Mouse (Mus musculus) kidney, postnatal 4 days (tissue): ENCODE results near the gene Uox.

Experiments
- DNase-seq, 2 experiments: peaks; one replicate each; pipeline ENCODE4 v3.0.0; 2021; ENCODE audit warnings: mixed read lengths in 2 of 2

Gene Uox

GRCm38 (mm10) chr3:146586616-146587015 is 16.4 kb downstream of the Uox start:
- no peak for DNase-seq

DNA sequence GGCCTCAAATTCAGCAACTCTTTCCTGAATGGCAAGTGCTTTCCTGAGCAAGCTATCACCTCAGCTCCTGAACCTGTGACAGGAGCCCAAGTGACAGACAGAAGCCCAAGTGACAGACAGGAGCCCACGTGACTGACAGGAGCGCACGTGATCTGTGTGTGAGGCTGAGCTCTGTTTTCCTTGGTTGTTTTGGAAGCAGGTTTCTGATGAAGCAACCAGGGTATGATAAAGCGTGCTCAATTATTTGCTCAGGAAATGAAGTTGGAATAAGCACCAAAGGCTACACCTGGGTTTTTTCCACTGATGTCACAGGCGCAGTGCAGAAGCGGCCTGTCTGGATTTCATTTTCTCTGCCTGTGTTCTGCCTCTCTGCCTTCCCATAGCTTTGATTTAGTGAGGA is 19.3 kb downstream of the Uox start:
- DNase-seq: no peak

GRCm38 (mm10) chr3:146591159-146591558 is 20.9 kb downstream of the Uox start:
- DNase-seq: no peak

GRCm38 (mm10) chr3:146591601-146592000 is 21.4 kb downstream of the Uox start:
- no peak for DNase-seq

DNA sequence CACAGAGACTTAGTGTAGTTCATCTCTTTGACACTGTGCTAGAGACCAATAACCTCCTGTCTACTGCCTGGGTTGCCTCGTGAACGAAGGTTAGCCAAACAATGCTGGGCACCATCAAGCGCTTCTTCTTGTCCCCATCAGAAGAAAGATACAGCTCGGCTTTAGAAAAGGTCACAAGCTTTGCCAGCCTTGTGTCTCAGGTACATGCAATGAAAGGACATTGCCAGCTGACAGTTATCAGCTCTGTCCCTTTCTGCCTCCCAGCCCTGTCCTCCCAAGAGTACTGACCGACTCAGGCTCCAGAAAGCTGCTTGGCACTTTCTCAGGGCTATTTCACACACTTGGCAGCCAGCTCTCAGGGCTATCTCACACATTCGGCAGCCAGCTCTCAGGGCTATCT is 25.2 kb downstream of the Uox start:
- DNase-seq: no peak

DNA sequence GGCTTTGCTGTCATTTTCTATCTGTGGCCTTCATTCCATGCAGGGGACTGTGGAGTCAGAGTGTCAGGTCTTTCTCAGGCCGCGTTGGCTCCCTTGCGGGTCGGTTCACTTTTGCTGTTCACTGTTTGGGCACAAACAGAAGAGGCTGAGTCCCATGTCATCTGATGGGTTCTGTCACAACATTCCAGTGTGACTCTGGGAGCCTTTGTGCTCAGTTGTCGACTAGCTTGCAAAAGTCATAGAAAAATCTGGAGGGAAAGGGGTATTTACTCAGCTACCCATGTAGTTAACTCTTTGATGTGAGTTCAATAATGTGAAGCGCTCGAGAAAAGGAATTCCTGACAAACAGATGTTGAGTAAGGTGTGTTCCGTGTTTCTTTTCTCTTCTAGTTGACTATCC is 26.2 kb downstream of the Uox start:
- no peak for DNase-seq

- DNase-seq: no peak
These were observed 26.6 kb downstream of the Uox start for GRCm38 (mm10) chr3:146596864-146597263.

DNA sequence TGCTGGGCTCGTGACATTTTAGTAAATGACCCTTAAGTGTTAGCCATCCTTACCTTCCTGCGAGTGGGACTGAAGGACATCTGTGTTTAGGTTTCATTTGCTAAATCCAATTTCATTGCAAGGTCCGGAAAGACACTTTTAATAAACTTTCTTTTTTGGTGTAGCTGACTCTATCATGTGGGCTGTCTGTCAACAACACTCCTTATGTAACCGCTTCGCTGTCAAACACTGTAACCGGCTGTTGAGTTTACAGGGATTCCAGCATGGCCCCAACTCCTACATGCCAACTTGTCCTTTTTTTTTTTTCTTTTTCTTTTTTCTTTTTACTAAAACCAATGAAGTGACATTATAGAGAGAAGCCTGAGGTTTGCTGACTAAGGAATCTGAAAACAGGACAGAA is 28.2 kb downstream of the Uox start:
- DNase-seq: no peak

DNA sequence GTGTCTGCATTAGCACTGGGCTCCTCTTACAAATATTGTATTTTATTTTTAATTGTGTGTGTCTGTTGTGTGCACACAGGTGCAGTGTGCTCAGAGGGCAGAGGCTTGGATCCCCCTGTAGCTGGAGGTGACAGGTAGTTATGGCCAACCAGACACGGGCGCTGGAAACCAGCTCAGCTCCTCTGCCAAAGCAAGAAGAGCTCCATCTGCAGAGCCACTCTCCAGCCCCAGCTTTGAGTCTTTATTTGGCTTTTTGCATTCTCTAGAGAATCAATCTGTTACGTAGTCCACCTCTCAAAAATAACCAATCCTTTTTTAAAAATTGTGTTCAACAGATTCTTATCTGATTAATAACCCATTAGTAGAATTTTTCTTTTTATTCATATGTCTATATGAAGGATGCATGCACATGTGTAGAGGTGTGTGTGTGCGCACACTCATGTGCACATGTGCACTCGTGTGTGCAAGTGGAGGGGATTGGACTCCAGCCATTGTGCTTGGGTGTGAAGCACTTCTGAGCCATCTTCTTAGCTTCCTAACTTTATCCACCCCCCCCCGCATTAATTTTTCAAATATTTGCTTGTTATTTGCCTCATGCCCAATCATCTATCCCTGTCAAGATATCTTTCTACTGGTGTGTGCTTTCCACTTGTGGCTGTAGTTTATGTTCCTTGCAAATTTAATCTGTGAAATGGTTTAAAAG is 29.1 kb downstream of the Uox start:
- DNase-seq: no peak

GRCm38 (mm10) chr3:146601205-146601604 is 31.0 kb downstream of the Uox start:
- DNase-seq: no peak

DNA sequence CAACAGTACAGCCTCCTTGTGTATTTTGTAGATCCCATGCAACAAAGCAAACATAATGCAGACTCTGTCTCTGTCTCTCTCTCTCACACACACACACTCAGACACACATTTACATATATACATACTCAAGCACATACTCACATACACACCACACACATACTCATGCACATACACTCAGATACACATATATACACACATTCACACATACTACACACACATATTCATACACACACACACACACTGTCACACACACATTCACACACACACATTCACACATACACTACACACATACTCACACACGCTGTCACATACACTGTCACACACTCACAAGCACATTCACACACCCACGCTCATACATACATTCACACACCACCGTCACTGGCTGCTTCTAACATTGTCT is 32.3 kb downstream of the Uox start:
- DNase-seq: no peak

DNA sequence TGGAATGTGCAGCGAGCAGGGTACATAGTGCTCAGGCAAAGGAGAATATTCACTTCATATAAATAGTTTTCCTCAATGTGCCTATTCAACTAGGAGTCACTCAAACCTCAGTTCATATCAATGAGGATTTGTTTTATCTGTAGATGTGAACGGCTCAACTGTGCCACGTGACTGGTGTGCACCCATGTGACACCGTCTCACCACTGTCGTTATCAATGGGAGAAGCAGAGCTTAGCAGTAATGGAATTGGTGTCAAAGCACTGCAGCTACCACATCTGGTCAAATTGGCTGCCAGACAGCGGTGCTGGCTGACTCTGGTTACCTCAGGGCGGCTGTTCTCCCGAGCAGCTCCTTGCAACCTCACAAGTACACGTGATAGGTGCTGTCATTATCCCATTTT is 34.4 kb downstream of the Uox start:
- DNase-seq: no peak

DNA sequence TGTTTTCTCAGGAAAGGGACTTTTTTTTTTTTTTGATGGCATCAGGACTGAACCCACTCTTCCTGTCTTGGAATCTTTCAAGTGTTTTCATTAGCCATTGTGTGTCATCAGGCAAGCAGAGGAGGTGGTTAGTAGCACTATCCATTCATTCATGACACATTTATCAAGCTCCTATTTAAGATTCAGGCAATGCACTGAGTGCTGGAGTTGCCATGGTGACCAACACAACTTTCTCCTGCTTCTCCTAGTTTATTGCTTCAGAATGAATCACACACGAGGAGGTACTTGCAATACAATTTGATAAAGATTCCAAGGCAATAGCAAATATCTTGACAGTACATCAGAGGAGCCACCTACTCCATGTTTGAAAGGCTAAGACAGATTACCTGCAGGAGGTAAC is 37.1 kb downstream of the Uox start:
- DNase-seq: no peak

GRCm38 (mm10) chr3:146610322-146610721 is 40.1 kb downstream of the Uox start:
- DNase-seq: no peak

- no peak for DNase-seq
These were observed 41.0 kb downstream of the Uox start for GRCm38 (mm10) chr3:146611261-146611660.

DNA sequence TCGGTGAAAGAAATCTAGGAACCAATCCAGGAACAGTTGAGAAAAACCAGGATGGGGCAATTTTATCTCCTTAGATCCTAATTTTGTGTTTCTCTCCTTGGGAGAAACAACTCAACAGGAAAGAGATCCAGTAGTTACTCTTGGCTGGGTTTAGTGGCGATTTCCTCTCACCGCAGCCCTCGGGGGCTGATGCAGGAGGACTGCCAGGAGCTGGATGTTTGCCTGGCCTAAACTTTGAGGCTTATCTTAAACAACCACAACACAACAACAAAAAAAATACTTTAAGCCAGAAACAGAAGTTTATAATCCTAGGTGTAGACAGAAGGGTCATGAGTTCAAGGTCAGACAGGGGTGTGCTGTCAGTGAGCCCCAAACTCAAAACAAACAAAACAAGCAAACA is 41.6 kb downstream of the Uox start:
- peak in 1 of 2 experiments; percentile 12 for DNase-seq

GRCm38 (mm10) chr3:146615496-146615895 is 45.3 kb downstream of the Uox start, which contains the start of gene Dnase2b:
Gene Dnase2b (minus strand): TSS chr3:146615596.
- no peak for DNase-seq

DNA sequence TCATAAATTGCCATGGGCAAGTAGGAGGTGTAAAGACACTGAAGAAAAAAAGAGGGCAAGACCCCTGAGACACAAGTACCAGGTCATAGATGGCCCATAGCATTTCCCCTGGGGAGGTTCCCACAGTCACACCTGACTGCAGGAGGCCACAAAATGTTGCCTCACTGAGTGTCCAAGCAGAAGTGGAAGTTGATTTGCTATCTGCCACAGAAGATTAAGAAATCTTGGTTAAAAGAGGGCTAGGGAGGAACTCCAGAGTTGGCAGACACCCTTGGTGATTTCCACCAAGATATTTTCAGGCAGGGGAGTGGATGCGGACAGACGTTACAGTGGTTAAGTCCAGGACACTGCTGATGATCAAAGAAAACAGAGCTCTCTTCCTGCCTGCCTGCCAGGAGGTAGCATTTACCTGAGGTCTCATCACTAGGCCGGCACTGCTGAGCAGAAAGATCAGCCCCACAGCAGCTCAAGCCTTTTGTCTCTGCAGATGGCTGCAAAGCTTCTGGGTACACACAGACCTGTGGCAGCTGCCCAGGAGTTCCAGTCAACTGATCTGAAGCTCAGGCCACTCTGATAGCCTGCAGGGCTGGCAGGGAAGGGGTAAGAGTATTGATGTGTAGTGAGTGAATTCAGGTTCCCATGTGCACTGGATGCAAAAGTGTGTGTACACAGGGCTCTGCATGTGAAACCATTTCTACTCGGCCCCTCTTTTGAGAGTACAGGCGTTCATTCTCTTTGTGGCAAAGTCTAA is 46.5 kb downstream of the Uox start:
- no peak for DNase-seq

GRCm38 (mm10) chr3:146617946-146618345 is 47.7 kb downstream of the Uox start:
- DNase-seq: no peak

DNA sequence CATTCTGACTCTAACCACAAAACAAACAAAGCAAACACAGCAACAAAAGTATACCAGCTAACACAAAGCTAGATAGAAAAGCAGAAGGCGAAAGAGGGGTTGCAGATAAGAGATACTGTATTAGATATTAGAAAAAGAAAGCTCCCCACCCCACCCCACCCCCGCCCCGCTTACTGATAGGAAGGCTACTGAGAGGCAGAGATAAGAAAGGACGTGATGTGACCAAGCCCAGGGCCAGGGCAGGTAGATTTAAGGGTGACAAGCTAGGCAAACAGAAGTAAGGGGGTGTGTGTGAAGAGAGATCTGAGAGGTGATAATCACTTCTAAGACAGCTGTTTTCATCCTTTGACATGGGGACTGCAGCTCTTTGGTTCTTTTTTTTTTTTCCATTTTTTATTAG is 48.1 kb downstream of the Uox start:
- no peak for DNase-seq

DNA sequence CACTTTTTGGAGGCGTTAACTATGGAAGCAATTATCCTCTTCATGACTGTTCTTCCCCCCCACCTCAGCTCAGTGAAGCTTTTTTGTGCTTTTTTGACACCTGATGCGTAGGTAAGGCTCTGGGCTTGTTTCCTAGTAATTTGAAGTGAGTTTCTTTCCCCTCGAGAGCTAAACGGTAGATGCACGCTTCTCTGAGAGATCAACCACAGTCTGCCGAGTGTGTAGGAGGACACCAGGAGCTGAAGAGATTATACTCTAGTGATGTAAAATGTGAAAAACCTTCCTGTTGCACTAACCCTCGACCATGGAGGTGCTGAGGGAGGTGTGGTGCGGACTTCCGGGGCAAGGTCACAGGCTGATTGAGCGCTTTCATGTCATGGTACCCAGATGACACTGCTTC is 49.9 kb downstream of the Uox start:
- no peak for DNase-seq

GRCm38 (mm10) chr3:146620555-146621249 is 50.5 kb downstream of the Uox start:
- no peak for DNase-seq

- no peak for DNase-seq
These were observed 51.7 kb downstream of the Uox start for GRCm38 (mm10) chr3:146621966-146622365.

GRCm38 (mm10) chr3:146625766-146626165 is 55.5 kb downstream of the Uox start:
- no peak for DNase-seq
